In the genomic region with DNA sequence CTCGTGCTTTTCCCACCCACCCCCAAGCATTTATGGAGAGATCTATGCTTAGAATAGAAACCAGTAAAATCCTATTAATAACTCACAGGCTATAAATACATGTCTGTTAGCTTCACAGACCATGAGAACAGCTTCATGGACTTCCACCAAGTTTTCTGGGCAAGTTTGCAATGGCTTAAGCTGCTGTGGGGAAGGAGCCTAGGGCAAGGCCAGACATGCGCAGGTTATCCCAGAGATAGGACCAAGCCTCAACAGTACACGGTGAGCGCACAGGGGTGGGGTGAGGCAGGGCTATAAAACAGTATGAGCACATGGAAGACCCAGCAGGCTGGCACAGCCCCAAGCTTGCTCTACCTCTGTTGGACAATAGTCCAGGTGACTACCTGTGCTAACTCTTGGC, we compare ENCODE assay signal across 11 mouse cellular contexts. TPM values are rescaled to one million over a fixed set of nuclear protein-coding genes. Genes with fewer than 3 reads are reported as not detected.
DNase-seq lines count a peak whose midpoint lies in the region; TF ChIP-seq lines count a peak whose summit lies in the region.
"Had no signal": no experiment of that assay in that cellular context is flagged by ENCODE, and none has a peak within 500 bp of the region (broad histone marks: within the 10 kb centered on the region; RNA-seq: fewer than 3 reads in every experiment).

No protein-coding gene starts in this region.

- H3K9ac ChIP-seq in heart, adult 2 months (ENCODE audit: low read depth, low read length), result no peak overlapping the region
- H3K9ac ChIP-seq: liver, embryonic 14.5 days; midbrain, embryonic 15.5 days had no signal

- intact Hi-C loops in heart, adult 2 months (cut with DNase I), result no loop called here
- intact Hi-C loops in heart, postnatal 25 days (cut with DNase I), result no loop called here

- no peaks in the 10 kb centered on the region for H3K36me3 ChIP-seq in heart, adult 2 months (ENCODE audit: control insufficient read depth, insufficient read depth, low read length)

- peak; percentile 83 for DNase-seq in gastrocnemius, adult 18-20 months (ENCODE audit: low spot score)
- DNase-seq in gastrocnemius, postnatal 4 days (ENCODE audit: low spot score in 2 of 2), result no peak
- peak; percentile 28 for DNase-seq in brain, adult 2 months (ENCODE audit: low read depth, low spot score)
- DNase-seq in heart, adult 2 months, result peak; percentile 46 to 73
- DNase-seq in heart, postnatal 25 days (ENCODE audit: low spot score), result peak; percentile 17
- no peak for DNase-seq in cerebellum, adult 11 months
- no peak for DNase-seq in thymus, postnatal 0 days (ENCODE audit: low spot score)
- DNase-seq: cerebellum, adult 9-11 months had no signal

- TF ChIP-seq POLR2A in heart, adult 2 months (IDR thresholded peaks at IDR 0.05; ENCODE audit: insufficient read depth, low read depth, low read length), result 0 out of 2 replicates have a peak, but pooled peaks have one; percentile 18

- TF ChIP-seq EP300 in heart, adult 2 months (IDR thresholded peaks at IDR 0.05; ENCODE audit: insufficient read depth, low read depth, low read length), result 0 out of 2 replicates have a peak, but pooled peaks have one; percentile 25

- TF ChIP-seq CTCF in heart, adult 2 months (IDR thresholded peaks at IDR 0.05), result no peak

- no peaks in the 10 kb centered on the region for H3K27me3 ChIP-seq in heart, adult 2 months (ENCODE audit: control insufficient read depth, insufficient read depth, low read length)
- H3K27me3 ChIP-seq: midbrain, embryonic 15.5 days had no signal

- H3K4me3 ChIP-seq in heart, adult 2 months, result no peak overlapping the region
- H3K4me3 ChIP-seq: embryonic facial prominence, embryonic 10.5 days; midbrain, embryonic 15.5 days had no signal

- 61% methylated on average over 4 of the region's 4 CpGs for WGBS in heart, adult 2 months

- peaks cover 9% of the 10 kb centered on the region for H3K4me1 ChIP-seq in heart, adult 2 months (ENCODE audit: control insufficient read depth, insufficient read depth, low read length)
- H3K4me1 ChIP-seq: embryonic facial prominence, embryonic 10.5 days; midbrain, embryonic 15.5 days had no signal

- H3K79me2 ChIP-seq in heart, adult 2 months (replicated peaks; ENCODE audit: control insufficient read depth, insufficient read depth, low read length), result no peaks in the 10 kb centered on the region; the same call in 1 of the 2 replicates

- peak overlapping the region; percentile 89 for H3K27ac ChIP-seq in heart, adult 2 months
- H3K27ac ChIP-seq: embryonic facial prominence, embryonic 10.5 days; liver, embryonic 14.5 days; midbrain, embryonic 15.5 days had no signal

RNA-seq across cellular contexts. Expression of gene Bod1, which starts 8.2 kb away (rescaled TPM):
- 100 to 1,000 TPM; 151 to 175 TPM for total RNA-seq in gastrocnemius, adult 18-20 months (2021)
- total RNA-seq in gastrocnemius, postnatal 4 days (2021), result 100 to 1,000 TPM; 109 to 111 TPM
- total RNA-seq in heart, adult 2 months (2021), result 100 to 1,000 TPM; 125 to 140 TPM
- 105 and 181 TPM in 2 replicates for polyA plus RNA-seq in heart, adult 2 months (2012; rRNA removed)
- total RNA-seq in heart, postnatal 25 days (2021), result 100 to 1,000 TPM; 115 to 121 TPM
- polyA plus RNA-seq in thymus, postnatal 0 days (2015; fragmentation: Nextera tagmentation; extraction: Ambion mirVana), result 36.8 and 39.5 TPM in 2 replicates

Comparison
In these comparisons a context has a peak if more than half of its experiments do, and no peak if none do; other contexts are left out.
1. DNase-seq: peak in gastrocnemius, adult 18-20 months (single experiment), brain, adult 2 months (single experiment), heart, adult 2 months (2 of 2) and heart, postnatal 25 days (single experiment); none in gastrocnemius, postnatal 4 days (0 of 2), cerebellum, adult 11 months (single experiment) and thymus, postnatal 0 days (single experiment).